Mouse (Mus musculus): ENCODE data around the gene Slc6a5. TPM values are rescaled to one million over a fixed set of nuclear protein-coding genes. Genes with fewer than 3 reads are reported as not detected.

Gene Slc6a5
- polyA plus RNA-seq, 1 experiment from 2014 or later = not detected

DNA sequence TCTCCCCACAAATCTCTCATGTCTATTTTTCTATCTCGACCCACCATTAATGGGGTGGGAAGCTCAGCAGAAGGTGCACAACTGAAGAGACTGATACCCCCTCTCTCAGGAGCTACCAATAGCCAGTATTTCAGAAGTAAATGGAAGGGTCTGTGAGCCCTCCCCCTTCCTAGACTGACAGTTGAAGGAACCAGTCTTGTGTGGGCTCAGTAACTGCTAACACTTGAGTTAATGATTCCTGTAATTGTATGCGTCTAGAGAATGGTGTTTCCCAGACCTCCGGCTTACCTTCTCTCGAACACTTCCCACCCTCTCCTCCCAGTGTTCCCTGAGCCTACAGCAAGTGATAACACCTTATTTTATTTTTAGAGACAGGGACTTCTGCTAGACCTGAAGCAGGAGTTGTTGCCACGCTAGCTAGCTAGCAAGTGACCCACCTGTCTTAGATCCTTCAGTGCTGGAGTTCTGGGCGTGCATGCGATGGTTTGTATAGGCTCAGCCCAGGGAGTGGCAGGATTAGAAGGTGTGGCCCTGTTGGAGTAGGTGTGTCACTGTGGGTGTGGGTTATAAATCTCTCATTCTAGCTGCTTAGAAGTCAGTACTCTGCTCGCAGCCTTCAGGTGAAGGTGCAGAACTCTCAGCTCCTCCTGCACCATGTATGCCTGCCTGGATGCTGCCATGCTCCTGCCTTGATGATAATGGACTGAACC lies 29.8 kb upstream of the Slc6a5 start:
- 67% methylated on average over 8 of the region's 8 CpGs for WGBS
- no peak overlapping the region for H3K4me3 ChIP-seq (ENCODE audit: low read depth, low read length)
- TF ChIP-seq CTCF (IDR thresholded peaks at IDR 0.05; ENCODE audit: low read depth) = no peak
- ATAC-seq (ENCODE audit: insufficient read depth) (no peak), DNase-seq (no peak)
- H3K4me2 ChIP-seq = no peak overlapping the region
- H3K27me3 ChIP-seq (ENCODE audit: insufficient read depth, low read length) = no peaks in the 10 kb centered on the region
- H3K9me3 ChIP-seq (ENCODE audit: low read depth, low read length) = no peaks in the 10 kb centered on the region
- H3K9ac ChIP-seq = no peak overlapping the region
- H3K27ac ChIP-seq (ENCODE audit: low read depth) = no peak overlapping the region
- H3K4me1 ChIP-seq (ENCODE audit: insufficient read depth) = no peaks in the 10 kb centered on the region; the same call in 1 of the 2 replicates
- H3K36me3 ChIP-seq (ENCODE audit: insufficient read depth) = no peaks in the 10 kb centered on the region

GRCm38 (mm10) chr7:49882288-49882687 lies 27.7 kb upstream of the Slc6a5 start:
- no peak overlapping the region for H3K9ac ChIP-seq
- H3K4me2 ChIP-seq = no peak overlapping the region; the same call in 1 of the 2 replicates
- DNase-seq (peak; percentile 78), ATAC-seq (ENCODE audit: insufficient read depth) (peak; percentile 93)
- H3K36me3 ChIP-seq (ENCODE audit: insufficient read depth) = no peaks in the 10 kb centered on the region
- H3K27me3 ChIP-seq (ENCODE audit: insufficient read depth, low read length) = no peaks in the 10 kb centered on the region
- 5% methylated on average over 4 of the region's 4 CpGs for WGBS
- H3K4me1 ChIP-seq (ENCODE audit: insufficient read depth) = no peaks in the 10 kb centered on the region; the same call in 1 of the 2 replicates
- H3K27ac ChIP-seq (ENCODE audit: low read depth) = 0 out of 2 replicates have a peak overlapping the region, but pooled peaks have one; percentile 46
- H3K9me3 ChIP-seq (ENCODE audit: low read depth, low read length) = no peaks in the 10 kb centered on the region
- H3K4me3 ChIP-seq (ENCODE audit: low read depth, low read length) = no peak overlapping the region
- TF ChIP-seq CTCF (IDR thresholded peaks at IDR 0.05; ENCODE audit: low read depth) = no peak

DNA sequence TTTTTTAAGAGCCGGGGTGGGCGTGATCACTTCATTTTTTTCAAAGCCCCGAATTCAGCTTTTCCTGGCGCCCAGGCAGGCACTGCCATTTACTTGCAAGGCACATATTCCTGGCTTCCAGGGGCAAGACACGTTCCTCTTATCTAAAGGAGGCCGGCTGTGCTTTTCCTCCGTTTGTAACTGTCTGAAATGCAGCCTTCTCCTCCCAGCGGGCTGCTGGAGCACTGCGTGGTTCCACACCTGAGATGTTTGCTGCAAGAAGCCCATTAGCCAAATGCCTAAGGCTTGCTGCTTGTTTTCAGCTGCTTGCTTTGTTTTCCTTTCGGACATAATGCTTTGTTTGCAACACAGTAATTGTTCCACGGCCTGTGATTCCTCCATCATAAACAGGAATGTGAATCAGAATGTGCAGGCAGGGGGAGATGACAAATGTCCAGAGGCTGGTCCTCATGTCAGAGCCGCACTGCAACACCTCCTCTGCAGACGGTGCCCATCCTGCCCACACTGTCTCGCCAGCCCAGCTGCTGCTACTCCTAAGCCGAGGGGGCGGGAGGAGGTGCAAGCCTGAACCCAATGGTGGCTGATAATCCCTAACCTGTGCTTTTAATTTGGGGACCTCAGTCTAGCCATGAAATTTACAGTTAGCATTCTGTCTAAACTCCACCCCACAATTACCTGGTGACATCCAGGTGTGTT lies 27.1 kb upstream of the Slc6a5 start:
- peak; percentile 52; the same call in 1 of the 2 replicates for ATAC-seq (ENCODE audit: insufficient read depth)
- Histone ChIP-seq H3K36me3 (ENCODE audit: insufficient read depth) (no peaks in the 10 kb centered on the region), H3K27me3 (ENCODE audit: insufficient read depth, low read length) (no peaks in the 10 kb centered on the region), H3K4me2 (peak overlapping the region; percentile 18; the same call in 1 of the 2 replicates), H3K27ac (ENCODE audit: low read depth) (0 out of 2 replicates have a peak overlapping the region, but pooled peaks have one; percentile 46), H3K4me1 (ENCODE audit: insufficient read depth) (no peaks in the 10 kb centered on the region; the same call in 1 of the 2 replicates), H3K4me3 (ENCODE audit: low read depth, low read length) (no peak overlapping the region), H3K9ac (no peak overlapping the region), H3K9me3 (ENCODE audit: low read depth, low read length) (no peaks in the 10 kb centered on the region)
- no peak for TF ChIP-seq CTCF (IDR thresholded peaks at IDR 0.05; ENCODE audit: low read depth)
- 8% methylated on average over 16 of the region's 16 CpGs for WGBS
- DNase-seq = no peak

- WGBS = 69% methylated on average over 2 of the region's 2 CpGs
- DNase-seq (no peak), ATAC-seq (ENCODE audit: insufficient read depth) (no peak)
- Histone ChIP-seq H3K27me3 (ENCODE audit: insufficient read depth, low read length) (no peaks in the 10 kb centered on the region), H3K4me1 (ENCODE audit: insufficient read depth) (no peaks in the 10 kb centered on the region), H3K9me3 (ENCODE audit: low read depth, low read length) (no peaks in the 10 kb centered on the region), H3K36me3 (ENCODE audit: insufficient read depth) (no peaks in the 10 kb centered on the region), H3K4me2 (no peak overlapping the region), H3K27ac (ENCODE audit: low read depth) (no peak overlapping the region), H3K4me3 (ENCODE audit: low read depth, low read length) (no peak overlapping the region), H3K9ac (no peak overlapping the region)
- TF ChIP-seq CTCF (IDR thresholded peaks at IDR 0.05; ENCODE audit: low read depth) = no peak
Observed at GRCm38 (mm10) chr7:49887776-49888390, 22.1 kb upstream of the Slc6a5 start.

DNA sequence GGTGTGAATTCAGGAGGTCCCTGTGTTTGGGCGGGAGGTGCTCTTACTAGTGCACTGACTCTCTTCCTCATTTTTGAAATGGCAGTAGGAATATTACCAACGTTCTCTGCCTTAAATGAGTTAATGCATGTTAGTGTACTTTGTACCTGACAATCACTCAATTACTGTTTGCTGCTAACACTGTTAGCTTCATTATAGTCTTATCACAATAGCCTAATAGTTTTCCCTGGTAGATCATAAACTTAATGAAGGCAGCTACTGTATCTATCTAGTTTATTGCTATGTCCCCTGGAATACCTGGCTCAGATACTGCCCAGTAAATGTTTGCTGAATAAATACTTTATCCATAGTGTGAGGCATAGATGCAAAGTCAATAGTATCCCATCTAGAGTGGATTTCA lies 15.2 kb upstream of the Slc6a5 start:
- WGBS = 58% methylated on average over 2 of the region's 2 CpGs
- Histone ChIP-seq H3K9me3 (ENCODE audit: low read depth, low read length) (no peaks in the 10 kb centered on the region), H3K27me3 (ENCODE audit: insufficient read depth, low read length) (no peaks in the 10 kb centered on the region), H3K4me3 (ENCODE audit: low read depth, low read length) (no peak overlapping the region), H3K4me2 (no peak overlapping the region), H3K36me3 (ENCODE audit: insufficient read depth) (no peaks in the 10 kb centered on the region), H3K27ac (ENCODE audit: low read depth) (no peak overlapping the region), H3K4me1 (ENCODE audit: insufficient read depth) (no peaks in the 10 kb centered on the region), H3K9ac (no peak overlapping the region)
- ATAC-seq (ENCODE audit: insufficient read depth) = no peak
- DNase-seq = no peak
- no peak for TF ChIP-seq CTCF (IDR thresholded peaks at IDR 0.05; ENCODE audit: low read depth)

DNA sequence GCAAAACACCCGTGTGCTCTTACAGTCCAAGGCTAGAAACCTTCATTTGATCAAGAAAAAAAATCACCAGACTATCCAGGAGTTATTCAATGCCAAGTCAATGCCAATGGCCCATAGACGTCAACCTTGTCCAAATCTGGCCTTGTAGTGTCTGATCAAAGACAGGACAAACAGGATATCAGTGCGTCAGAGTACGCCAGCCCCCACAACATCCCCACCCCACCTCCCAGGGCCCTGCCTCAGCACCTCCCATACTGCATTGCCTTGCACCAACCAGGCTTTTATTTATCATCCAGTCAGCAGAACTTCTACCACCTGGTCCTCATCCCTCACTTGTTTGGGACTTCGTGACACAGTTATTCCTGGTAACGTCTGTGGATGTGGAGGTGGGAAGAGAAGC lies 14.7 kb upstream of the Slc6a5 start:
- H3K36me3 ChIP-seq (ENCODE audit: insufficient read depth) = no peaks in the 10 kb centered on the region
- 54% methylated on average over 6 of the region's 6 CpGs for WGBS
- TF ChIP-seq CTCF (IDR thresholded peaks at IDR 0.05; ENCODE audit: low read depth) = no peak

More for the DNA sequence above, 14.7 kb upstream of the Slc6a5 start:
- DNase-seq = no peak
- no peak for ATAC-seq (ENCODE audit: insufficient read depth)
- H3K9ac ChIP-seq = no peak overlapping the region
- no peak overlapping the region for H3K27ac ChIP-seq (ENCODE audit: low read depth)
- H3K4me3 ChIP-seq (ENCODE audit: low read depth, low read length) = no peak overlapping the region
- no peak overlapping the region for H3K4me2 ChIP-seq
- no peaks in the 10 kb centered on the region for H3K9me3 ChIP-seq (ENCODE audit: low read depth, low read length)
- no peaks in the 10 kb centered on the region for H3K4me1 ChIP-seq (ENCODE audit: insufficient read depth)
- H3K27me3 ChIP-seq (ENCODE audit: insufficient read depth, low read length) = no peaks in the 10 kb centered on the region
